Mouse (Mus musculus) cortical plate, adult 2 months (tissue): ENCODE data around the gene Adk. TPM values are rescaled to one million over a fixed set of nuclear protein-coding genes. Genes with fewer than 3 reads are reported as not detected.

Experiments used
- H3K27ac ChIP-seq: fragments of 200-500 bp; 2 replicates; pipeline ENCODE4 v1.5.1; 2012; ENCODE audit warnings: low read length, control low read depth, inconsistent platforms; ENCODE audit not compliant: insufficient read depth
- H3K4me1 ChIP-seq: fragments of 200-500 bp; 2 replicates; pipeline ENCODE4 v1.6.1; 2011; ENCODE audit warnings: low read length; ENCODE audit not compliant: control insufficient read depth, insufficient read depth
- H3K4me3 ChIP-seq: fragments of 200-500 bp; 2 replicates; pipeline ENCODE4 v1.5.1; 2011; ENCODE audit warnings: mild to moderate bottlenecking, low read length, control low read depth; ENCODE audit not compliant: insufficient read depth
- CTCF ChIP-seq: fragments of 200-500 bp; IDR thresholded peaks from 2 replicates; pipeline ENCODE4 v1.5.1; 2011; ENCODE audit warnings: mild to moderate bottlenecking, control low read depth, low read length; ENCODE audit not compliant: insufficient read depth; ENCODE audit errors: extremely low read depth
- POLR2A ChIP-seq: fragments of 200-500 bp; IDR thresholded peaks from 2 replicates; pipeline ENCODE4 v1.6.1; 2011; ENCODE audit warnings: mild to moderate bottlenecking, low read length, control low read depth; ENCODE audit not compliant: insufficient read depth; ENCODE audit errors: extremely low read depth
- polyA plus RNA-seq: library from polyadenylated mRNA; depleted of rRNA; stranded (reverse); fragments of >200 nt; gene quantifications from 2 replicates; pipeline ENCODE4 v1.2.3, GENCODE M21; 2012

The Adk gene
- polyA plus RNA-seq, 1 experiment = 65.2 TPM

GRCm38 (mm10) chr14:21278907-21279535 is 226.6 kb downstream of the Adk start:
- Histone ChIP-seq H3K27ac (no peak overlapping the region), H3K4me1 (no peaks in the 10 kb centered on the region), H3K4me3 (no peak overlapping the region)
- TF ChIP-seq CTCF = no peak

GRCm38 (mm10) chr14:21280451-21280850 is 228.1 kb downstream of the Adk start:
- H3K4me1 ChIP-seq = no peaks in the 10 kb centered on the region
- no peak overlapping the region for H3K27ac ChIP-seq
- no peak overlapping the region for H3K4me3 ChIP-seq
- TF ChIP-seq POLR2A = no peak
- TF ChIP-seq CTCF = no peak

DNA sequence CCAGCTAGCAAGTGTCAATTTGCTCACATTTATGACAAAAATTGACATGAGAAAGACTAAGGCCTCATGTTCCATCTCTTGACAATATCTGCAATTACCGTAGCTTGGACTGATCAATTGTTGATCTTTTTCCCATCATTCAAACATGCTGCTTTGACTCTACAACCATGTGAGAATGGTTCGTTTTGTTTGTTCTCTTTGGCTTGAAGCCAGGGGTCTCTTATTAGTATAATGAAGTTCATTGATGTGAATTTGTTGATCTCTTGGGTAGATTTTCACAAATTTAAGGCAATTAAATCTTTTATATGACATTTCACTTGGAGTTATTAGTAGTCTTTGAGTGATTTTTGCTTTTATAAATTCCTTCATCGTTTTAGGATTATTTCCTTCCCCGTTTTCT is 229.1 kb downstream of the Adk start:
- Histone ChIP-seq H3K4me3 (no peak overlapping the region), H3K27ac (no peak overlapping the region), H3K4me1 (no peaks in the 10 kb centered on the region)
- TF ChIP-seq CTCF (no peak), POLR2A (no peak)

DNA sequence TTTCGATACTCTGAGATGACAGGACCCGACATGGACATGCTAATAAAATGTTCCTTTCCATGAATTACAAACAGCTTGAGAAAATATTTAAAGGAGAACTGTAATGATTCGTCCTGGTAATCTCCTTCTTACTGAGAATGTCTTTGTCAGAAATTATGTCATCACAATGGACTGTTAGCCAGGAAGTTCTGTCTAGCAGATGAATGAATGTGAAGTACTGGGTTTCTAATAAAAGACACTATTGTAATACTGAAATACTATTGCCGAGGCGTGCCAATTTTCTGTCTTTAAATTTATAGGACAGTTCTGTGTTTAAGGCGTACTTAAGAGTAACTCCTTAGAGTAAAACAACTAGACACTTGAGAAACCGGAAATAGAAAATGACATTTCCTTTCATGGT is 231.7 kb downstream of the Adk start:
- H3K4me3 ChIP-seq = no peak overlapping the region
- TF ChIP-seq CTCF (no peak), POLR2A (no peak)

GRCm38 (mm10) chr14:21284847-21285246 is 232.5 kb downstream of the Adk start:
- Histone ChIP-seq H3K27ac (no peak overlapping the region), H3K4me3 (no peak overlapping the region), H3K4me1 (no peaks in the 10 kb centered on the region)
- no peak for TF ChIP-seq CTCF
- no peak for TF ChIP-seq POLR2A

More for the DNA sequence above, 231.7 kb downstream of the Adk start:
- Histone ChIP-seq H3K4me1 (no peaks in the 10 kb centered on the region), H3K27ac (no peak overlapping the region)

DNA sequence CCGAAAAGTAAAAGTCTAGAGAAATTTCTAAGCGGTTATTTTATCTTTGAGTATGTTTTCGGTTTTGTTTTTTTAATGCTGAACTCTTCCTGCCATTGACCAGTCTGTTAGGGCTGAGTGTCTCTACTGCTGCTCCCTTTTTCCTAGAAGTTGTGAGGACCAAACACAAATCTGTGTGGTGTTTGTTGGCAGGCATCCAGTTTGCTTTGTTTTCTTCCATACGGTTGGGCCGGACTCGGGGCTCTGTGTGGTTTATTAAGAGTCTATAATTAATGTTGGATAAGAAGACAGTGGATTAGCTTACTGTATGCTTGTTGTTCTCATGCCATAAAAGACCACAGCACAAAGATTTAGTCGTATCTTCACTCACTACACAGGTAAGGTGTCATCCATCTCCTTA is 233.9 kb downstream of the Adk start:
- TF ChIP-seq CTCF (no peak), POLR2A (no peak)
- H3K4me3 ChIP-seq = no peak overlapping the region

DNA sequence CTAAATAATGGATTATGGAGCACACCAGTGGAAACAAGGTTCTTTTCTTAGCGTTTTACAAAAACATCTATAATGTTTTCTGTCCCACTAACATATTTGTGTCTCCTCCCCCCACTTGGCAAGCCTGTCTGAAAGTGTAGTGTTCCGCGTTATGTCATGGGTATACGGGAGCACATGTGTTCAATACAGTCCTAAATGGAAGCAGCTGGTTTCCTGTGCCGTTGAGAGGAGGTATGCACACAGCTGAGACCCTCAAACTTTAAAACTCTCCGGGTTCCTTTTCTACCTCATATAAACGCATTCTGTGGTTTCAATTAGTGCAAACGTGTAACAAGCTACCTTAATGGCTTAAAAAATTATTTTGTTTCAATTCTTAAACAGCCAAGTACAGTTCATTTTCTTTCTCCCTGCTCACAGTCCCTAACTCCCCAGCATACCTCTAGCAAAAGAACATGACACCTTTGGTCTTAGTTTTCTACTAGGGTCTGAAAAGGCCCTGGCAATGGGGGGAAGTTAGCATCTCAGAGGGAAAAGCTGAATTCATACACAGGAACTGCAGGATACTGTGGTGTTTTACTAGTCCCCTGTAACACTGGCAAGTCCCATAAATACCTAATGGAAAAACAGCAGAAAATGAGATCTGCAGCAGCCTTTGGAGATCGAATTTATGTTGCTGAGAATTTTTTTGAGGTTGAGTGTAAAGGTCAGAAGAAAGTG is 235.5 kb downstream of the Adk start:
- Histone ChIP-seq H3K4me1 (no peaks in the 10 kb centered on the region), H3K27ac (no peak overlapping the region), H3K4me3 (no peak overlapping the region)
- TF ChIP-seq POLR2A = no peak
- TF ChIP-seq CTCF = no peak

More for the DNA sequence above, 233.9 kb downstream of the Adk start:
- H3K27ac ChIP-seq = no peak overlapping the region
- no peaks in the 10 kb centered on the region for H3K4me1 ChIP-seq

- no peak for TF ChIP-seq CTCF
- TF ChIP-seq POLR2A = no peak
Observed at GRCm38 (mm10) chr14:21299743-21300142, 247.4 kb downstream of the Adk start.

GRCm38 (mm10) chr14:21304815-21305214 is 252.4 kb downstream of the Adk start:
- Histone ChIP-seq H3K4me1 (peaks cover 1% of the 10 kb centered on the region), H3K4me3 (no peak overlapping the region), H3K27ac (no peak overlapping the region)
- TF ChIP-seq CTCF = no peak
- no peak for TF ChIP-seq POLR2A

More at GRCm38 (mm10) chr14:21299743-21300142, 247.4 kb downstream of the Adk start:
- Histone ChIP-seq H3K27ac (no peak overlapping the region), H3K4me3 (no peak overlapping the region), H3K4me1 (no peaks in the 10 kb centered on the region)

- Histone ChIP-seq H3K27ac (no peak overlapping the region), H3K4me1 (peaks cover 5% of the 10 kb centered on the region), H3K4me3 (no peak overlapping the region)
- TF ChIP-seq CTCF = no peak
- TF ChIP-seq POLR2A = no peak
Observed at GRCm38 (mm10) chr14:21308349-21308936, 256.1 kb downstream of the Adk start.
